In the genomic region with DNA sequence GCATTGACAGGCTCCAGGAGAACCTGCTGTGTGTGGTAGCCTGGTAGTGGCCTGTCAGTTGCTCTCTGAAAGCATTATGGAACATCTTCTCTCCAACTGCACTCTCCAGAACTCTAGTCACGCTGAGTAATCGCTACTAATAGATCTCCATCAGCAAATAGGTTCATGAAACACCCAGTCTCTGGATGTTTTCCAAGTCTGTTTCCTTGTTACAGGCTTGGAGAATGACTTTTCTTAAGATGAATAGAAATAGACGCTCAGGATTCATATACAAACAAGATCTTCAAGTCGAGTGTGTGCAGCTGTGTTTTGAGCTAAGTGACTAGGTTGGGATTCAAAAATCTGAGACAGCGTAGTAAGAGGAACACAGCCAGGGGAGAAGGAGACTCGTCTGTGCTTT, we compare ENCODE assay signal across 15 mouse cellular contexts.
"Had no signal": no experiment of that assay in that cellular context is flagged by ENCODE, and none has a peak within 500 bp of the region (broad histone marks: within the 10 kb centered on the region; RNA-seq: fewer than 3 reads in every experiment).

No protein-coding gene starts in this region.

- H3K36me3 ChIP-seq: limb, embryonic 12.5 days; limb, embryonic 15.5 days had no signal

- H3K9ac ChIP-seq: limb, embryonic 12.5 days; limb, embryonic 15.5 days; liver, embryonic 14.5 days; liver, postnatal 0 days; midbrain, embryonic 13.5 days had no signal

- H3K4me1 ChIP-seq: limb, embryonic 12.5 days; limb, embryonic 15.5 days had no signal

- DNase-seq: kidney, adult 11 months; kidney, adult 9 months; kidney, postnatal 14 days; kidney, postnatal 4 days; left cerebral cortex, postnatal 4 days; liver, postnatal 0 days; lung, postnatal 10 days; thymus, adult 18-20 months; thymus, postnatal 36 days had no signal

- H3K9me3 ChIP-seq: limb, embryonic 12.5 days; limb, embryonic 15.5 days; midbrain, embryonic 13.5 days had no signal

- ATAC-seq: liver, postnatal 0 days; midbrain, embryonic 13.5 days had no signal

- H3K4me3 ChIP-seq: limb, embryonic 12.5 days; limb, embryonic 15.5 days; midbrain, embryonic 13.5 days had no signal

- H3K4me2 ChIP-seq: limb, embryonic 12.5 days; limb, embryonic 15.5 days; liver, embryonic 11.5 days; midbrain, embryonic 13.5 days had no signal

- H3K27ac ChIP-seq: limb, embryonic 12.5 days; limb, embryonic 15.5 days; liver, embryonic 14.5 days; macrophage; midbrain, embryonic 13.5 days had no signal

- H3K27me3 ChIP-seq: limb, embryonic 12.5 days; limb, embryonic 15.5 days; midbrain, embryonic 13.5 days had no signal
